Comparison of ENCODE assay signal across 16 mouse cellular contexts in genomic region chr17:27063717-27064116, GRCm38 (mm10). TPM values are rescaled to one million over a fixed set of nuclear protein-coding genes. Genes with fewer than 3 reads are reported as not detected.
DNase-seq lines count a peak whose midpoint lies in the region; ATAC-seq and TF ChIP-seq lines count a peak whose summit lies in the region.
"Had no signal": no experiment of that assay in that cellular context is flagged by ENCODE, and none has a peak within 500 bp of the region (broad histone marks: within the 10 kb centered on the region; RNA-seq: fewer than 3 reads in every experiment).

No protein-coding gene starts in this region.

- H3K9me3 ChIP-seq in forebrain, embryonic 13.5 days (replicated peaks): no peaks in the 10 kb centered on the region; the same call in 1 of the 2 replicates
- H3K9me3 ChIP-seq in forebrain, embryonic 14.5 days (replicated peaks; ENCODE audit: control insufficient read depth, low read length): no peaks in the 10 kb centered on the region
- H3K9me3 ChIP-seq in kidney, postnatal 0 days (replicated peaks; ENCODE audit: low read length): no peaks in the 10 kb centered on the region
- H3K9me3 ChIP-seq in intestine, embryonic 15.5 days: no peaks in the 10 kb centered on the region
- no peaks in the 10 kb centered on the region for H3K9me3 ChIP-seq in stomach, embryonic 16.5 days (replicated peaks; ENCODE audit: control insufficient read depth, low read length)
- H3K9me3 ChIP-seq: forebrain, embryonic 15.5 days had no signal

- H3K36me3 ChIP-seq in forebrain, embryonic 13.5 days (ENCODE audit: poor library complexity, severe bottlenecking): no peaks in the 10 kb centered on the region
- H3K36me3 ChIP-seq in forebrain, embryonic 14.5 days (ENCODE audit: control insufficient read depth, insufficient read depth, low read length): no peaks in the 10 kb centered on the region
- no peaks in the 10 kb centered on the region for H3K36me3 ChIP-seq in kidney, postnatal 0 days (ENCODE audit: insufficient read depth, low read length)
- H3K36me3 ChIP-seq in intestine, embryonic 15.5 days: no peaks in the 10 kb centered on the region
- no peaks in the 10 kb centered on the region for H3K36me3 ChIP-seq in stomach, embryonic 16.5 days (ENCODE audit: control insufficient read depth, insufficient read depth, low read length)
- H3K36me3 ChIP-seq: forebrain, embryonic 15.5 days had no signal

- TF ChIP-seq CTCF in kidney, postnatal 0 days (IDR thresholded peaks at IDR 0.05; ENCODE audit: low read depth): no peak

- no peak overlapping the region for H3K4me2 ChIP-seq in forebrain, embryonic 13.5 days
- no peak overlapping the region for H3K4me2 ChIP-seq in forebrain, embryonic 14.5 days (ENCODE audit: low read length)
- no peak overlapping the region for H3K4me2 ChIP-seq in kidney, postnatal 0 days (ENCODE audit: low read length)
- H3K4me2 ChIP-seq in intestine, embryonic 15.5 days (replicated peaks): peak overlapping the region; percentile 42
- H3K4me2 ChIP-seq in stomach, embryonic 16.5 days (ENCODE audit: low read depth, low read length): peak overlapping the region; percentile 6; the same call in 1 of the 2 replicates
- H3K4me2 ChIP-seq: forebrain, embryonic 15.5 days; liver, embryonic 11.5 days had no signal

- H3K27me3 ChIP-seq in forebrain, embryonic 13.5 days: peaks cover 14% of the 10 kb centered on the region
- peaks cover 6% of the 10 kb centered on the region for H3K27me3 ChIP-seq in forebrain, embryonic 14.5 days (replicated peaks; ENCODE audit: control insufficient read depth, insufficient read depth, low read length)
- no peaks in the 10 kb centered on the region for H3K27me3 ChIP-seq in kidney, postnatal 0 days (ENCODE audit: insufficient read depth, low read length)
- no peaks in the 10 kb centered on the region for H3K27me3 ChIP-seq in intestine, embryonic 15.5 days (replicated peaks)
- H3K27me3 ChIP-seq in stomach, embryonic 16.5 days (ENCODE audit: control insufficient read depth, insufficient read depth, low read length): no peaks in the 10 kb centered on the region
- H3K27me3 ChIP-seq: Patski had no signal

- 70% methylated on average over 5 of the region's 6 CpGs for WGBS in forebrain, embryonic 13.5 days
- WGBS in forebrain, embryonic 14.5 days: 70% methylated on average over 6 of the region's 6 CpGs
- 36% methylated on average over 6 of the region's 6 CpGs for WGBS in kidney, postnatal 0 days
- 18% methylated on average over 6 of the region's 6 CpGs for WGBS in intestine, embryonic 15.5 days
- WGBS in stomach, embryonic 16.5 days: 20% methylated on average over 6 of the region's 6 CpGs

- no peaks in the 10 kb centered on the region for H3K4me1 ChIP-seq in forebrain, embryonic 13.5 days
- H3K4me1 ChIP-seq in forebrain, embryonic 14.5 days (ENCODE audit: control insufficient read depth, insufficient read depth, low read length): no peaks in the 10 kb centered on the region
- H3K4me1 ChIP-seq in kidney, postnatal 0 days (replicated peaks; ENCODE audit: insufficient read depth, low read length): peaks cover 32% of the 10 kb centered on the region
- H3K4me1 ChIP-seq in intestine, embryonic 15.5 days (replicated peaks): peaks cover 62% of the 10 kb centered on the region
- peaks cover 38% of the 10 kb centered on the region for H3K4me1 ChIP-seq in stomach, embryonic 16.5 days (ENCODE audit: control insufficient read depth, insufficient read depth, low read length)
- H3K4me1 ChIP-seq: forebrain, embryonic 15.5 days had no signal

- no peak for DNase-seq in forebrain, embryonic 14.5 days (ENCODE audit: low spot score)
- DNase-seq in kidney, postnatal 0 days (ENCODE audit: low spot score): no peak
- no peak for DNase-seq in kidney, adult 11 months
- DNase-seq: adrenal gland, postnatal 14 days; cerebellum, adult 11 months; embryo, embryonic 11 days; kidney, adult 2 months; layer of hippocampus, postnatal 36 days had no signal

- H3K27ac ChIP-seq in forebrain, embryonic 13.5 days: 0 out of 2 replicates have a peak overlapping the region, but pooled peaks have one; percentile 2
- no peak overlapping the region for H3K27ac ChIP-seq in forebrain, embryonic 14.5 days (ENCODE audit: low read depth, low read length)
- H3K27ac ChIP-seq in kidney, postnatal 0 days: peak overlapping the region; percentile 25; the same call in 1 of the 2 replicates
- H3K27ac ChIP-seq in intestine, embryonic 15.5 days: peak overlapping the region; percentile 73
- H3K27ac ChIP-seq in stomach, embryonic 16.5 days (ENCODE audit: low read length): peak overlapping the region; percentile 79
- H3K27ac ChIP-seq: forebrain, embryonic 15.5 days had no signal

- no peak overlapping the region for H3K4me3 ChIP-seq in forebrain, embryonic 13.5 days
- no peak overlapping the region for H3K4me3 ChIP-seq in forebrain, embryonic 14.5 days (ENCODE audit: low read depth, low read length)
- no peak overlapping the region for H3K4me3 ChIP-seq in kidney, postnatal 0 days (replicated peaks; ENCODE audit: low read depth, low read length)
- no peak overlapping the region for H3K4me3 ChIP-seq in intestine, embryonic 15.5 days (replicated peaks)
- H3K4me3 ChIP-seq in stomach, embryonic 16.5 days (replicated peaks; ENCODE audit: low read length): no peak overlapping the region
- H3K4me3 ChIP-seq: forebrain, embryonic 15.5 days had no signal

- H3K9ac ChIP-seq in forebrain, embryonic 13.5 days: no peak overlapping the region
- no peak overlapping the region for H3K9ac ChIP-seq in forebrain, embryonic 14.5 days (ENCODE audit: low read length)
- peak overlapping the region; percentile 35; the same call in 1 of the 2 replicates for H3K9ac ChIP-seq in kidney, postnatal 0 days (ENCODE audit: low read depth, low read length)
- peak overlapping the region; percentile 34 for H3K9ac ChIP-seq in intestine, embryonic 15.5 days
- H3K9ac ChIP-seq in stomach, embryonic 16.5 days (ENCODE audit: low read length): peak overlapping the region; percentile 16; the same call in 1 of the 2 replicates
- H3K9ac ChIP-seq: forebrain, embryonic 15.5 days had no signal

- no peak for ATAC-seq in forebrain, embryonic 13.5 days
- ATAC-seq in forebrain, embryonic 14.5 days: no peak
- ATAC-seq in kidney, postnatal 0 days (replicated peaks; ENCODE audit: low FRiP score, low read depth): peak; percentile 49
- peak; percentile 58 for ATAC-seq in intestine, embryonic 15.5 days
- peak; percentile 80; the same call in 1 of the 2 replicates for ATAC-seq in stomach, embryonic 16.5 days (ENCODE audit: insufficient read depth, low FRiP score)
- ATAC-seq in CD4-positive, CD25-positive, alpha-beta regulatory T cell, adult 4 months: no peak
- ATAC-seq in cerebellum, adult (ENCODE audit: insufficient number of reproducible peaks, low FRiP score, low TSS enrichment): no peak
- ATAC-seq: forebrain, embryonic 15.5 days; Patski had no signal

RNA-seq across cellular contexts. Expression of gene Itpr3, which starts 6.6 kb away (rescaled TPM):
- polyA plus RNA-seq in forebrain, embryonic 13.5 days (2015; fragmentation: Nextera tagmentation; extraction: Ambion mirVana): 0.41 and 0.52 TPM in 2 replicates
- polyA plus RNA-seq in forebrain, embryonic 14.5 days (2014; fragmentation: Nextera tagmentation; extraction: Ambion mirVana): 0.61 and 0.79 TPM in 2 replicates
- polyA plus RNA-seq in kidney, postnatal 0 days (2015; fragmentation: Nextera tagmentation; extraction: Ambion mirVana): 4.1 and 4.2 TPM in 2 replicates
- polyA plus RNA-seq in intestine, embryonic 15.5 days (2015; fragmentation: Nextera tagmentation; extraction: Ambion mirVana): 13.0 and 14.5 TPM in 2 replicates
- 15.0 and 16.7 TPM in 2 replicates for polyA plus RNA-seq in stomach, embryonic 16.5 days (2015; fragmentation: Nextera tagmentation; extraction: Ambion mirVana)
- 1 to 10 TPM; 8.2 to 8.6 TPM for polyA plus RNA-seq in CD4-positive, CD25-positive, alpha-beta regulatory T cell, adult 4 months (2017; shearing (Covaris generic))

RNA-seq across cellular contexts. Expression of gene Bak1, which starts 34.9 kb away (rescaled TPM):
- polyA plus RNA-seq in forebrain, embryonic 13.5 days (2015; fragmentation: Nextera tagmentation; extraction: Ambion mirVana): 1.9 and 2.6 TPM in 2 replicates
- polyA plus RNA-seq in forebrain, embryonic 14.5 days (2014; fragmentation: Nextera tagmentation; extraction: Ambion mirVana): 4.8 and 7.6 TPM in 2 replicates
- polyA plus RNA-seq in kidney, postnatal 0 days (2015; fragmentation: Nextera tagmentation; extraction: Ambion mirVana): 6.3 and 6.7 TPM in 2 replicates
- polyA plus RNA-seq in intestine, embryonic 15.5 days (2015; fragmentation: Nextera tagmentation; extraction: Ambion mirVana): 7.3 and 8.1 TPM in 2 replicates
- 6.7 and 7.0 TPM in 2 replicates for polyA plus RNA-seq in stomach, embryonic 16.5 days (2015; fragmentation: Nextera tagmentation; extraction: Ambion mirVana)
- polyA plus RNA-seq in CD4-positive, CD25-positive, alpha-beta regulatory T cell, adult 4 months (2017; shearing (Covaris generic)): 1 to 10 TPM; 3.2 to 4.8 TPM

Comparison
In these comparisons a context has a peak if more than half of its experiments do, and no peak if none do; other contexts are left out.
1. ATAC-seq: peak in kidney, postnatal 0 days (single experiment), intestine, embryonic 15.5 days (single experiment) and stomach, embryonic 16.5 days (single experiment); none in forebrain, embryonic 13.5 days (single experiment), forebrain, embryonic 14.5 days (single experiment), CD4-positive, CD25-positive, alpha-beta regulatory T cell, adult 4 months (single experiment) and cerebellum, adult (single experiment).
2. H3K4me2 ChIP-seq: peak in intestine, embryonic 15.5 days (single experiment) and stomach, embryonic 16.5 days (single experiment); none in forebrain, embryonic 13.5 days (single experiment), forebrain, embryonic 14.5 days (single experiment) and kidney, postnatal 0 days (single experiment).
3. H3K9ac ChIP-seq: peak in kidney, postnatal 0 days (single experiment), intestine, embryonic 15.5 days (single experiment) and stomach, embryonic 16.5 days (single experiment); none in forebrain, embryonic 13.5 days (single experiment) and forebrain, embryonic 14.5 days (single experiment).